Mouse (Mus musculus) urinary bladder, postnatal 36 days (tissue): ENCODE results near the gene Mthfd1.

Experiments
- DNase-seq, 2 experiments: peaks; one replicate each; pipeline ENCODE4 v3.0.0; 2022; ENCODE audit warnings: low spot score in 2 of 2, mixed read lengths in 1 of 2

Gene Mthfd1

GRCm38 (mm10) chr12:76303474-76303873, 48.4 kb downstream of the Mthfd1 start:
- no peak for DNase-seq

DNA sequence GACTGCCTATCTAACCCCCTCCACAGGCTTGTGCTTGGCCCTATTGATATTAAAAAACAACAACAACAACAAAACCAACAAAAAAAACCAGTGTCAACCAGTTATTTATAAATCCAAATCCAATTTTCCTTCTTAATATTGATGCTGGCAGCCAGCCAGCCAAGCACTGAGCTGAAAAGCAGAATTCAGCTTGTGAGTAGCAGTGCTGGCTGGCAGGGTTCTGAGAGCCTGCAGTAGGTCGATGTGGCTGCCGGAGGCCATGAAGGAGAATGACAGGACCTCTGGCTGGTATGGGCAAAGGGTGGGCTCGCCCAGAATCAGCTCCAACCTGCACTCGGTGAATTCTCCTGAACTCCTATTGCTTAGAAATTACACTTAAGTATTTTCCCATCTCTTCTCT, 49.1 kb downstream of the Mthfd1 start:
- DNase-seq, result no peak

GRCm38 (mm10) chr12:76305107-76305506, 50.0 kb downstream of the Mthfd1 start:
- DNase-seq, result no peak

- DNase-seq, result no peak
Observed at GRCm38 (mm10) chr12:76306852-76307561, 51.9 kb downstream of the Mthfd1 start.

DNA sequence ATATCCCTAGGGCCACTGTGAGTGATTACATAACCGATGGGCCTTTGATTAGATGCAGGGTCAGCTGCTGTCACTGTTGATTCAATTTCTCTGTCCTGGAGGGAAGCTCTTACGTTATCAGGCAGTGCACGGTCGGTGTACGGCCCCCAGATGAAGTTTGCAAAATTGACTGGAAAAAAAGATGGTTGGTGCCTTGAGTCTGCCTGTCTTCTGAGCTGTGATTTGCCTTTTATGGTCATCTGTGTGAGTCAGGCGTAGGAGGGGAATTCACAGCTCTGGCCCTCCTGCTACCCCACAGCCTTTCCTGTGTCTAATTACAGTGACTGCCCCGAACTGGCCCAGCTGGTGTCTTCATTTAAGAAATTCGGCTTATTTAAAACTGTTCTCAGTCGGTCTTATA, 52.9 kb downstream of the Mthfd1 start:
- peak in 1 of 2 experiments; percentile 10 for DNase-seq

DNA sequence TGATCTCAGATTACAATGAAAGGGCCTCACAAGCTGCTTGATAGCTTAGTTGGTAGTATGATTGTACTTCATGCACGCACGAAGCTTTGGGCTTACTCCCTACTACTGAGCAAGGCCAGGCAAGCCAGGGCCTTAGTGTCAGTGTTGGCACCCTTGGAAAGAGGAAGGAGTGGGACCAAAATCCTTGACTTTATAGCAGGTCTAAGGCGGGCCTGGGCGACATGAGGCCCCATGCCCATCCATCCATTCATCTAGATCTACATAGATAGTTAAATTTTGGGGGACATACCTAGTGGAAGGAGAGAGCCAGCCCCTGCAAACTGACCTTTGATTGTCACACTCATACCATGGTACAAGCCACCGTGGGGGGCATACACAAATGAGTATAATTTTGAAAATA, 53.3 kb downstream of the Mthfd1 start:
- no peak for DNase-seq

GRCm38 (mm10) chr12:76310007-76310406, 54.9 kb downstream of the Mthfd1 start:
- DNase-seq, result no peak

- no peak for DNase-seq
Observed at GRCm38 (mm10) chr12:76310633-76311032, 55.5 kb downstream of the Mthfd1 start.

GRCm38 (mm10) chr12:76311227-76311626, 56.1 kb downstream of the Mthfd1 start:
- no peak for DNase-seq

- no peak for DNase-seq
Observed at GRCm38 (mm10) chr12:76311951-76312350, 56.9 kb downstream of the Mthfd1 start.

GRCm38 (mm10) chr12:76318282-76319212, 63.4 kb downstream of the Mthfd1 start:
- DNase-seq, result no peak

GRCm38 (mm10) chr12:76324679-76325431, 69.8 kb downstream of the Mthfd1 start, which contains the start of gene Akap5:
Akap5 (plus strand) TSS chr12:76324891.
- peak in 1 of 2 experiments; percentile 12 for DNase-seq

- DNase-seq, result no peak
Observed at GRCm38 (mm10) chr12:76326437-76327220, 71.5 kb downstream of the Mthfd1 start.

- no peak for DNase-seq
Observed at GRCm38 (mm10) chr12:76328567-76329354, 73.7 kb downstream of the Mthfd1 start.

DNA sequence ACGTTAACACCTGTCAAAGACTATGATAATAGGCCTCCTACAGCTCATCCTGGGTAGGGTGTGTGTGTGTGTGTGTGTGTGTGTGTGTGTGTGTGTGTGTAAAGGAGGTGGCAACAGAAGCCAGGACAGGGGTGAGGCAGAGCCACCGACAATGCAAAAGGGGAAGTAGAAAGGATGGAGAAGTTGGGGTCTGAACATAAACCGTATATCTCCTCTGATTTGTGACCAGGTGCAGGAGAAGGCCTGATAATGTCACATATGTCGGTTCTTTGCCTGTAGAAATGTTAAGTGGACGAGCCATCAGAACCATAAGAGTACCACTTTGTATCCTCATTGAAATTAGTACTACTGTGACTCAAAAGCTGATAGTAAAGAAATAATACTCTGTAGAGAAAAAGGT, 78.6 kb downstream of the Mthfd1 start:
- DNase-seq, result no peak

DNA sequence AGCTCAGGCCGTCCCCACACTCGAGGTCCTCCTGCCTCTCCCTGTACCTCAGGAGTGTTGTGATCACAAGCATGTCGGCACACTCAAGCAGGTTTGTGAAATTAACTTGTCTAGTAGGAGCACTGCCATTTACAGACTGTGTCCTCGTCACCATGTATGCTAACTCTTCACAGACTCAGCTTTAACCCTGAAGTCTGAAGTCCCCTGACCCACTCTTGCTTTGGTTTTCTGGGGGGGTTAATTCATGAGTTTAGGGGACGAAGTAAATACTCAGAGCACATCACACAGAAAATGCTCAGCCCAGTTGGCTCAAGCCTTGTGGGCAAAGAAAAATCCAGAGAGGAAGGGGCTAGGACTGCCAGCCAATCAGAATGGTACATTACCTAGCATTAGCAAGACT, 80.5 kb downstream of the Mthfd1 start:
- DNase-seq, result no peak

DNA sequence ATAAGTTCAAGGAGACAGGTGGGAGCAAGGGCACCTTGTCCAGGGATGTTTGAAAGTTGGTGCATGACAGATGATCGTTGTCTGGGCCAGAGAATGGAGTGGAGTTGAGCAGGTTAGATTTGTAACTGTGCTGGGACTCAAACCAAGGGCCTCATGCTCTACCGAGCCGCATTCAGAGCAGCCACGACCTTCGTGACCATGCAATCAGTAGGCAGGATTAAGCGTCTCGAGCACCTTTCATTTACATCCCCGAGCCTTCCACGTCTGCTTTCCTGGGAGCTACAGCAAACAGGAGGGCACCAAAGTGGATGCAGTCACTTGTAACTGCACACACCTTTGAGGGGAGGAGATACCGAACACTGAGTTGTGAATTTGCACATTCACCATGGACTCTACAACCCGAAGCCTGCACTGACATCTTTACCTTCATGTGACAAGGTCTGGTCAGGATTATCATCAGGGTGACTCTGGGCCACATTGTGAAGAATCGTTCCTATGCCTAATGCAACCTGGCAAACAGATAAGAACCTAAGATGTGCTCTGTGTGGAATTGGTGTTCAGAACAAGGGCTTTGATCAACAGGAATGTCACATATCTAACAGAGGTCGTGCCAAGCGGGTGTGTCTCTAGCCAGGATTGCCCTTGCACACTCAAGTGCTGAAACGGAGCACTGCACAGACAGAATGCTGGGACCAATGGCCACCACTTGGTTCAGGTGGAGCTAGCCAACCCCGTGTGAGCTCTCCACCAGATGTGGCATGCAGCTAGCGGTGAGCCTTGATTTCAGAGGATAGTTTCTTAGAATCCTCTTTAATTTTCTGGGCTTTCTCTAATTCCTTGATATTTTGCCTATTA, 81.2 kb downstream of the Mthfd1 start:
- DNase-seq, result no peak

DNA sequence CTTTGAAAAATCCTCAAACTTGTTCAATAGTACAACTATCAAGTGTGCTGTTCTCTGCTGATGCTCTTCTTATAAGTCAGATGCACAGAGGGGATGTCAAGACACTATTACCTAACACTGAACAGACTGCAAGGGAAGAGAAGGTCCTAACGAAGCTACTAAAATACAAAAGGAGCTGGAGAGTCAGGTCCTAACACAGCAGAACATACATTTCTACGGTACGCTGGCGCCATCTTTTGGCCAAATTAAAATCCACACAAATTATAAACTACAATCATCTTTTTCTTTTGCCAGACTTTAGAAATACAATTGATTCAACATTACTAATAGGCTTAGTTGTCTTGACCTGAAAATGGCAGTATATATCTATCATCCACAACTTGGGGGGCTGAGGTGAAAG, 86.0 kb downstream of the Mthfd1 start:
- DNase-seq, result peak in 1 of 2 experiments; percentile 41

DNA sequence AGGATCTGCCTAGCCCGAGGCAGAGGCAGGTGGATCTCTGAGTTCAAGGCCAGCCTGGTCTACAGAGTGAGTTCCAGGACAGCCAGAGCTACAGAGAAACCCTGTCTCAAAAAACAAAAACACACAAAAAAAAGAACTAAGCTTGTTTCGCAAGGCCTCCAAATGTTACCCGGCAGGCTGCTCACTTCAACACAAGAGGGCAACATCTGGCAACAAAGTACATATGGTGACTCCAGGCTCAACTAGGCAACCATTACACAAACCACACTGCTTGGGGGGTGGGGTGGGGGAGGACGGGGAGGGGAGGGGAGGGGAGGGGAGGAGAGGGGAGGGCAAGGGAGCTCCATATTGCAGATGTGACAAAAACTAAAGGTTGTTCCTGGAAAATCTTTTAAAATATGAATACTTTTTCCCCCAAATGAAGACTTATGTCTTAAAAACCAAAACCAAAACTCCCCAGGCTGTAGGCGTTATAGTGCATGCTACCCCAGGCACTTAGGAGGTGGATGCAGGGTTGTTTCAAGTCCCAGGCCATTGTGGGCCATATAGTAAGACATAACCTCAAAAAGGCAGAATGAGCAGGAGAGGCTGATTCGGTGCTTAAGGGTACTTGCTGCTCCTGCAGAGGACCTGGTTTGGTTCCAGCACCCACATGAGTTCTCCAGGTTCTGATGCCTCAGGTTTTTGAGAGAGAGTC, 90.8 kb downstream of the Mthfd1 start:
- DNase-seq, result no peak
